Mouse (Mus musculus) lung, adult 18-20 months (tissue): ENCODE measurements around the gene Olfr116.

ENCODE experiments used
- DNase-seq, 2 experiments: peaks; one replicate each; pipeline ENCODE4 v3.0.0; 2022; ENCODE audit warnings: mixed read lengths in 2 of 2

Gene Olfr116

DNA sequence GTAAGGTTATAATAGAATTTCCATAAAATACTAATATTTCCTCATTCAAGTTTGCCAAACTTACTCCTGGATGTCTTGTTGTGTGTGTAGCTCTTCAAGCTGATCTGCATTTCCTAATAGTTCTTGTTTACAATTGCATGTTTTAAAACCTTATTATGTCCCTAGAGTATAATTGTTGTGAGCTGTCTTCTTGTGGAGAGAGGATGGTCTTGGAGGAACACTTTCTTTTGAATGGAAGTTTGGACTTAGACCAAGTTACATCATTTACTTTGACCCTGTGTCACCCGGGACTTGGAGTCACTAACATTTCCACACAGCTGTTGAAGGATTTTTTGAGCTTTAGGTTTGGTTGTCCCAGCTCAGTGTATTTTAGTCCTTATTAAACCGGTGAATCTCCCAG, at the start of gene Olfr116, which contains the start of gene Olfr115:
Gene Olfr116 (minus strand): TSS at position 191 of the 400 bp plus-strand sequence.
Gene Olfr115 (minus strand): TSS at position 101 of the 400 bp plus-strand sequence.
- no peak for DNase-seq

DNA sequence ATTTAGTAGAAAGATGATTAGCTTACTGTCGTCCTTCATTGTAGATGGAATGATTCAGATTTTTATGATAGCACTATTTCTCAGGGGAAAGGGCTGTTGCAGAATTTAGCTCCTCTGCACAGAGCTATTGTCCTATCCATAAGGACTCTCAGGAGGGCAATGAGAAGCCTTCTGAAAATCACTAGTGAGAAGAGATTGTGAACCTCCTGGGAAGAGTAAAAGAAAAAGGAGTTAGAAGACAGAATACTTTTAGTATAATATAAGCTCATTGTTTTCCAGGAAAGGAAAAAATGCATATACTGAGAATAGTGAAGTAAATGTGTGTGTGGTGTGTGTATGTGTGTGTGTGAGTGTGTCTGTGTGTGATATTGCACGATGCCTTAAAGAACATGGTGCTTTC, 39.7 kb upstream of the Olfr116 start, which contains the start of gene Olfr118:
Gene Olfr118 (plus strand): TSS at position 301 of the 400 bp plus-strand sequence.
- no peak for DNase-seq

DNA sequence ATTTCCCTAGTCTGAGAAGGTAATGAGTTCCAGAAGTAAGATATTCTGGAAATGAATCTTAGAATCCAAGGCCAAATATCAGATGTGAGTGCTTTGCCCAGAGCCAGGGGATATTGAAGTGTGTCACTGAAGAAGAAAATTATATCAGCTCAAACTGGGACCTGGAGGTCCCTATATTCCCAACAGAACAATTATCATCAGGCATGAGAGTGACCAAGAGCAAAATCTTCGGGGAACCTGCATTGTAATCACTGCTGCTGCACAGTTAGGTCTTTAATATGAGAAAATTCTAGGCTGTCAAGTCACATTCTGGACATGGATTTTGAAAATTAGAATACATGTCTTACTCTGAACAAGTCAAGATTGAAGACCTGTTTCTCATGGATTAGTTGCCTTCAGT, 36.7 kb upstream of the Olfr116 start, which contains the start of gene Olfr117:
Gene Olfr117 (minus strand): TSS at position 101 of the 400 bp plus-strand sequence.
- DNase-seq = no peak

DNA sequence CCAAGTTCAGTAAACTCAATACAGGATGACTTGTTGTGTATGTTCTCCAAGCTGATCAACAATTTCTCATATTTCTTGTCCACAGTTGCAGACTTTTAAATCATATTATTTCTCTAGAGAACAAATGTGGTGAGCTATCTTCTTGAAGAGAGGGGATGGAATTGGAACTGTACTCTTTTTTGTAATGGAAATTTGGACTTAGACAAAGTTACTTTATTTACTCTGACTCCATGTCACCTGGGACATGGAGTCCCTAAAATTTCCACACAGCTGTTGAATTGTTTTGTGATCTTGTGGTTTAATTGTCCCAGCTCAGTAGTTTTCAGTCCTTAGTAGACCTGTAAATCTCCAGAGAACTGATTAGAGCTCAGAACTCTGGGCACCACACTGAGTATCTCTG, 34.4 kb downstream of the Olfr116 start, which contains the start of gene Olfr114:
Gene Olfr114 (minus strand): TSS at position 101 of the 400 bp plus-strand sequence.
- no peak for DNase-seq

DNA sequence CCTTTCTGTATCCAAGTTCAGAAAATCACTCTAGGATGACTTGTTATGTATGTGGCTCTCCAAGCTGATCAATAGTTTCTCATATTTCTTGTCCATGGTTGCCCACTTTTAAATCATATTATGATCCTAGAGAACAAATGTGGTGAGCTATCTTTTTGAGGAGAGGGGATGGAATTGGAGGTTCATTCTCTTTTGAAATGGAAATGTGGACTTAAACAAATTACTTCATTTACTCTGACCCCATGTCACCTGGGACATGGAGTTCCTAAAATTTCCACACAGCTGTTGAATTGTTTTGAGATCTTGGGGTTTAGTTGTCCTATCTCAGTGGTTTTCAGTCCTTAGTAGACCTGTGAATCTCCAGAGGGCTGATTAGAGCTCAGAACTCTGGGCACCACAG, 49.4 kb downstream of the Olfr116 start, which contains the start of gene Olfr113:
Gene Olfr113 (minus strand): TSS at position 101 of the 400 bp plus-strand sequence.
- no peak for DNase-seq
